In genomic region chr11:102268520-102269244, GRCm38 (mm10) we compare ENCODE assay signal across 16 mouse cellular contexts. TPM values are rescaled to one million over a fixed set of nuclear protein-coding genes. Genes with fewer than 3 reads are reported as not detected.
DNase-seq lines count a peak whose midpoint lies in the region; ATAC-seq and TF ChIP-seq lines count a peak whose summit lies in the region.
"Had no signal": no experiment of that assay in that cellular context is flagged by ENCODE, and none has a peak within 500 bp of the region (broad histone marks: within the 10 kb centered on the region; RNA-seq: fewer than 3 reads in every experiment).

Gene Asb16, plus strand, starts transcription at chr11:102268743.

- WGBS in hindbrain, embryonic 13.5 days, result 81% methylated on average over 12 of the region's 12 CpGs
- WGBS in hindbrain, embryonic 16.5 days, result 86% methylated on average over 12 of the region's 12 CpGs
- WGBS in limb, embryonic 13.5 days, result 86% methylated on average over 12 of the region's 12 CpGs

- no peak within 1 kb of the TSS for H3K4me3 ChIP-seq in hindbrain, embryonic 13.5 days
- no peak within 1 kb of the TSS for H3K4me3 ChIP-seq in hindbrain, embryonic 16.5 days (ENCODE audit: low read length)
- peak within 1 kb of the TSS; percentile 20; the same call in 1 of the 2 replicates for H3K4me3 ChIP-seq in E14TG2a.4 (replicated peaks; ENCODE audit: low read length)
- no peak within 1 kb of the TSS for H3K4me3 ChIP-seq in limb, embryonic 13.5 days
- H3K4me3 ChIP-seq: liver, embryonic 12.5 days; midbrain, embryonic 12.5 days had no signal

- H3K36me3 ChIP-seq in hindbrain, embryonic 13.5 days, result no peaks in the 10 kb centered on the region
- H3K36me3 ChIP-seq in hindbrain, embryonic 16.5 days (ENCODE audit: control insufficient read depth, insufficient read depth, low read length), result no peaks in the 10 kb centered on the region
- H3K36me3 ChIP-seq in E14TG2a.4 (ENCODE audit: insufficient read depth, low read length), result peaks cover 17% of the 10 kb centered on the region
- H3K36me3 ChIP-seq in limb, embryonic 13.5 days, result peaks cover 13% of the 10 kb centered on the region; the same call in 1 of the 2 replicates
- H3K36me3 ChIP-seq: midbrain, embryonic 12.5 days had no signal

- no peak within 1 kb of the TSS for H3K4me2 ChIP-seq in hindbrain, embryonic 13.5 days
- H3K4me2 ChIP-seq in hindbrain, embryonic 16.5 days (ENCODE audit: low read length), result no peak within 1 kb of the TSS
- 0 out of 2 replicates have a peak within 1 kb of the TSS, but pooled peaks have one; percentile 34 for H3K4me2 ChIP-seq in limb, embryonic 13.5 days (replicated peaks)
- H3K4me2 ChIP-seq: midbrain, embryonic 12.5 days had no signal

- no peak for TF ChIP-seq CTCF in E14TG2a.4 (conservative IDR thresholded peaks at IDR 0.05; ENCODE audit: low read length)

- H3K9ac ChIP-seq in hindbrain, embryonic 13.5 days, result 0 out of 2 replicates have a peak within 1 kb of the TSS, but pooled peaks have one; percentile 9
- H3K9ac ChIP-seq in hindbrain, embryonic 16.5 days (ENCODE audit: low read depth, low read length), result no peak within 1 kb of the TSS
- no peak within 1 kb of the TSS for H3K9ac ChIP-seq in limb, embryonic 13.5 days
- H3K9ac ChIP-seq: liver, embryonic 12.5 days; midbrain, embryonic 12.5 days had no signal

- DNase-seq in gastrocnemius, adult 18-20 months (ENCODE audit: low spot score), result peak; percentile 51
- no peak for DNase-seq in cerebellum, adult 8-10 months
- DNase-seq: adrenal gland, postnatal 14 days; cerebellum, postnatal 10 days; kidney, adult 11 months; kidney, postnatal 25 days; lung, postnatal 10 days; right cerebral cortex, postnatal 25 days had no signal

- no peak for ATAC-seq in hindbrain, embryonic 13.5 days (ENCODE audit: low FRiP score)
- ATAC-seq in hindbrain, embryonic 16.5 days, result no peak
- no peak for ATAC-seq in limb, embryonic 13.5 days (ENCODE audit: low FRiP score, low read depth)
- no peak for ATAC-seq in erythroid progenitor cell, adult 5-6 weeks (replicated peaks; ENCODE audit: low FRiP score, poor library complexity, severe bottlenecking)
- ATAC-seq: forebrain, embryonic 16.5 days; liver, embryonic 12.5 days had no signal

- H3K9me3 ChIP-seq in hindbrain, embryonic 13.5 days, result no peaks in the 10 kb centered on the region
- no peaks in the 10 kb centered on the region for H3K9me3 ChIP-seq in hindbrain, embryonic 16.5 days (ENCODE audit: control insufficient read depth, low read length)
- no peaks in the 10 kb centered on the region for H3K9me3 ChIP-seq in E14TG2a.4 (ENCODE audit: low read length)
- H3K9me3 ChIP-seq in limb, embryonic 13.5 days, result no peaks in the 10 kb centered on the region
- H3K9me3 ChIP-seq: liver, embryonic 12.5 days; midbrain, embryonic 12.5 days had no signal

- peaks cover 7% of the 10 kb centered on the region for H3K4me1 ChIP-seq in hindbrain, embryonic 13.5 days (replicated peaks)
- peaks cover 3% of the 10 kb centered on the region; the same call in 1 of the 2 replicates for H3K4me1 ChIP-seq in hindbrain, embryonic 16.5 days (ENCODE audit: control insufficient read depth, insufficient read depth, low read depth, low read length)
- peaks cover 73% of the 10 kb centered on the region for H3K4me1 ChIP-seq in E14TG2a.4 (replicated peaks; ENCODE audit: low read depth, low read length)
- peaks cover 11% of the 10 kb centered on the region for H3K4me1 ChIP-seq in limb, embryonic 13.5 days
- H3K4me1 ChIP-seq: midbrain, embryonic 12.5 days had no signal

- no peaks in the 10 kb centered on the region for H3K27me3 ChIP-seq in hindbrain, embryonic 13.5 days
- no peaks in the 10 kb centered on the region for H3K27me3 ChIP-seq in hindbrain, embryonic 16.5 days (replicated peaks; ENCODE audit: control insufficient read depth, insufficient read depth, low read length)
- peaks cover 12% of the 10 kb centered on the region; the same call in 1 of the 2 replicates for H3K27me3 ChIP-seq in E14TG2a.4 (ENCODE audit: insufficient read depth, low read length)
- no peaks in the 10 kb centered on the region for H3K27me3 ChIP-seq in limb, embryonic 13.5 days
- H3K27me3 ChIP-seq: liver, embryonic 12.5 days; midbrain, embryonic 12.5 days had no signal

- no peak within 1 kb of the TSS for H3K27ac ChIP-seq in hindbrain, embryonic 13.5 days
- no peak within 1 kb of the TSS for H3K27ac ChIP-seq in hindbrain, embryonic 16.5 days (ENCODE audit: low read depth, low read length)
- H3K27ac ChIP-seq in limb, embryonic 13.5 days, result no peak within 1 kb of the TSS
- H3K27ac ChIP-seq: liver, embryonic 12.5 days; midbrain, embryonic 12.5 days had no signal

RNA-seq across cellular contexts. Expression of gene Asb16, which starts in this region (rescaled TPM):
- not detected in 2 replicates for polyA plus RNA-seq in hindbrain, embryonic 13.5 days (2015; fragmentation: Nextera tagmentation; extraction: Ambion mirVana)
- 0.09 and 0.11 TPM in 2 replicates for polyA plus RNA-seq in hindbrain, embryonic 16.5 days (2015; fragmentation: Nextera tagmentation; extraction: Ambion mirVana)
- total RNA-seq in gastrocnemius, adult 18-20 months (2021), result 10 to 100 TPM; 86.0 to 97.5 TPM
- 0.22 TPM in 2 replicates for polyA plus RNA-seq in limb, embryonic 13.5 days (2015; fragmentation: Nextera tagmentation; extraction: Ambion mirVana)
- not detected in 2 replicates for total RNA-seq in erythroid progenitor cell, adult 5-6 weeks (2015; ENCODE audit: low replicate concordance)
- not detected in 2 replicates for total RNA-seq in erythroid progenitor cell, adult 5-6 weeks (2017; ENCODE audit: low replicate concordance)
- polyA plus RNA-seq: forebrain, embryonic 16.5 days; midbrain, embryonic 12.5 days had no signal

Comparison
In these comparisons a context has a peak if more than half of its experiments do, and no peak if none do; other contexts are left out.
1. RNA of gene Asb16 (total RNA-seq): 86.0 to 97.5 TPM in gastrocnemius, adult 18-20 months; not detected in erythroid progenitor cell, adult 5-6 weeks; every median in the first group is over 10 times any median in the second.